Mouse (Mus musculus) stomach, postnatal 0 days (tissue): ENCODE data around the gene Snx8.

ENCODE experiments used
- CTCF ChIP-seq: IDR thresholded peaks from 2 replicates; pipeline ENCODE4 v1.5.1; 2016; ENCODE audit warnings: antibody characterized with exemption, low read depth, mild to moderate bottlenecking, moderate library complexity
- EP300 ChIP-seq: optimal IDR thresholded peaks from 2 replicates; pipeline ENCODE3; 2016; ENCODE audit warnings: antibody characterized with exemption

GRCm38 (mm10) chr5:140368926-140369325 lies 20.1 kb downstream of the Snx8 start:
- TF ChIP-seq CTCF (no peak), EP300 (no peak)
